Mouse (Mus musculus): ENCODE results near the gene Gpx1.
"Not testable (repeated sequence)": the region's sequence is repeated elsewhere in the genome, so short reads cannot be mapped to it uniquely, and the experiment has no call there.

Gene Gpx1

DNA sequence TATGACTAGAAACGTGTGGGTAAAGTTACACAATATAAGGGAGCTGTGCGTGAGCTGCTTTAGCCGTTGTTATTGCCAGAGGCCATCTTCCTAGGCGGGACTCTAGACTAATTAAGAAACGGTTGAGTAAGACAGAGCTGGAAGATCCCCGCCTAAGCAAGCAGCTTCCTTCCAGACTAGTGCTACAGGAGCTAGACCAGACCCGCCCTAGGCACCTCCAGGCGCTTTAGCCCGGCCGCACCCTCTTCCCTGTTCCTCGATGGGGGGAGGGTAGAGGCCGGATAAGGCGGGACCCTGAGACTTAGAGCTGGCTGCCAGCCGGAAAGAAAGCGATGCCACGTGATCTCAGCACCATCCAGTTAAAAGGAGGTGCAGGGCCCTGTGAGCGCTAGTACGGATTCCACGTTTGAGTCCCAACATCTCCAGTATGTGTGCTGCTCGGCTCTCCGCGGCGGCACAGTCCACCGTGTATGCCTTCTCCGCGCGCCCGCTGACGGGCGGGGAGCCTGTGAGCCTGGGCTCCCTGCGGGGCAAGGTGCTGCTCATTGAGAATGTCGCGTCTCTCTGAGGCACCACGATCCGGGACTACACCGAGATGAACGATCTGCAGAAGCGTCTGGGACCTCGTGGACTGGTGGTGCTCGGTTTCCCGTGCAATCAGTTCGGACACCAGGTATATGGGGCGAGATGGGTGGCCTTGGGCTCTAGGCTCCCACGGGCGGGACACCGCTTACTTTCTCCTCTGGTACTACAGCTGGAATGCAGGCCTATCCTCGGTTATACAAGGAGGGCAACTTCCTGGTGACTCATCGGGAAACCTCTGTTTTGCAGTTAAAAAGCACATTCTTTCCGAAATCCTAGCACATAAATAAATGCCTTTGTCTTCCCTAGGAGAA lies at the start of gene Gpx1:
TSS of gene Gpx1 (plus strand) at position 18 of the 896 bp plus-strand sequence.
- peak; percentile 88 for DNase-seq

DNA sequence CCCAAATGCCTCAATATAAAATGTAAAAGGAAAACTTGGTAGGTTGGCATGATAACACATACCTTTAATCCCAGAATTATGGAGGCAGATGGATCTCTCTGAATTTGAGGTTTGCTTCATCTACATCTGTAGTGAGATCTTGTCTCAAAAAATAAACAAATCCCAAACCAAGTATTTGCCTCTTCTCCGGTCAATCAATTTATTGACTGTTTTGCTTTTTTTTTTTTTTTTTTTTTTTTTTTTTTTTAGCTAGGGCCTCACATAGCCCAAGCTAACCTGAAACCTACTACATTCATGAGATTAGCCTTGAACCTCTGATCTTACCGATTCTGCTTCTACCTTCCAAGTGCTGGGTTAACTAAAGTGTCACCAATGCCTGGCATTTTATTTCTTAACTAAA lies 49.4 kb upstream of the Gpx1 start:
- DNase-seq, result no peak

DNA sequence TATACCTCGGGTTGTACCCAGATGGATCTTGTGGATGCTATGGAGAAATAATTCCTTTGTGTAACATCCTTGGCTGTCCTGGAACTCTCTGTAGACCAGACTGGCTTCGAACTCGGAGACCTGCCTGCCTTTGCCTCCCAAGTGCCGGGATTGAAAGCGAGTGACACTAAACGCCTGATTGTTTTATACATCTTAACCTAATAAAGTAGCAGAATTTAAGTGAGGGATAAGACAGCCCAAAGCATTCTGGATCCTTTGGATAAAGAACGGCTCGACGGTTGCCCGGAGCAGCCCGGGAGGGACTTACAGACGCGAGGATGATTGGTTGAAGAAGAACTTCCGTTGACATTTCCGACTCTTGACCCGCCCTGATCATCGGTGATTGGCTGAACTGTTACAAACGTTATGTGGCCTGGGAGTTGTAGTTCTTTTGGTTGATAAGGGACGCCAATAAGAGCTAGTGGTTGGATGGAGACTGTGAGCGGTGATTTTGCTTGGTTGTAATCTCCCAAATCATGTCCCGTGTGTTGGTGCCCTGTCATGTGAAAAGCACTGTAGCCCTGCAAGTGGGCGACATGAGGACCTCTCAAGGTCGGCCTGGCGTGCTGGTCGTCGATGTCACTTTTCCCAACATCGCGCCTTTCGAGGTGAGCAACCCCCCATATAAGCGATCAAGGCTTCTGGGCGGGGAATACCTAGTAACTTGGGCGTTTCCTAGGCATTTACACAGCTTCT lies 48.5 kb upstream of the Gpx1 start, which contains the start of gene Nicn1:
TSS of gene Nicn1 (plus strand) at position 414 of the 735 bp plus-strand sequence.
- DNase-seq, result peak; percentile 85

DNA sequence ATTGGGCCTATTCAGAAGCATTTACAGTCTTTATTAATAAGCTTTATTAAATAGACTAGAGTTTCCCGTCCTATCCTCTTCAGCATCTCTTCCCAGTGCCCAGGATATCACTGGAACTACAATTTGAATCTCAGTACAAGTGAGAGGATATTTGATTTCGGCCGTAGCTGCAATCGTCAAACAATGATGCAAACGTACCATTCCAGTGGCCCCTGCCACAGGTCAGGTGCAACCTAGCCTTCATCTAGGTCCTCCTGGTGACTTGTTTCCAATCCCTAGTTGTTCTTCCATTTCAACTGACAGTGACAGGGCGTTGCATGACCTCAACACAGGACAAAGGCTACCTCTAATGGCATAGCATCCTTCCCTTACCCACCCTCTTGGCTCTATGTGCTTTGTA lies 47.9 kb upstream of the Gpx1 start:
- DNase-seq, result no peak

DNA sequence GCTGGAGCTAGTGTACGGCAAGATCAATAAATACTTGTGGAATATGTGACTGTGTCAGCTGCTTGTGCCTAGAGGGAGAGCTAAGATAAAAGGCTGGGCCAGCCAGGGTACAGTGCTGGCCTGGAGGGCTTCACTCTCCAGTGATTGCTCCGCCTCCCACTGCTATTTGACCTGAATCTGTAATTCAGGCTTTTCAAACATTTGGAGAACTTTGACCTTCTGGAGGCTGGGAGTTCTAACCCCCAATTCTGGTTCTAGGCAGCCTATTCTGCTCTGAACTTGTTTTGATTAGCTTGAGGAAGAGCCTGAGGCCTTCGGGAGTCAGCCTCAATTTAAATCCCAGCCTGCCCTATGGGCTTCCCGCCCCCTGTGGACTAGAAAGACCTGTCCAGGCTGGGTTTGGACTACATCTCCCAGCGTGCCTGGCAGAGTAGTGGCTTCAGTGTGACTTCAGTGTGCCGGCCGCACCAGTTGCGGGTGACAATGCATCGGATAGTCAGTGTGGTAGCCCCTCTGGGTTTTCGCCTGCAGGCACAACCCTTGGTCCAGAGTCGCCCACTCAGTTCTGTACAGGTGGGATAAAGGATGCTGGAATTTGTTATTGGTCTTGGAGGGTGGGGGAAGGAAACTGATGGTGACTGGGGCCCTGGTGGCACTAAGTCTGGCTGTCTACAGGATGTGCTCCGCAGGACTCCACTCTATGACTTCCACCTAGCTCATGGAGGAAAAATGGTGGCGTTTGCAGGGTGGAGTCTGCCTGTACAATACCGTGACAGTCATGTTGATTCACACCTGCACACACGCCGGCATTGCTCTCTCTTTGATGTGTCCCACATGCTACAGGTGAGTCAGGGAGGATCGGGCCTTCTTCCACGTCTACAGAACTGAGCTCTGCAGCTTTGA lies 42.0 kb upstream of the Gpx1 start, which contains the start of gene Amt:
TSS of gene Amt (plus strand) at position 401 of the 903 bp plus-strand sequence.
- DNase-seq, result no peak

- no peak for DNase-seq
These were observed 36.9 kb upstream of the Gpx1 start for GRCm38 (mm10) chr9:108301853-108302252.

DNA sequence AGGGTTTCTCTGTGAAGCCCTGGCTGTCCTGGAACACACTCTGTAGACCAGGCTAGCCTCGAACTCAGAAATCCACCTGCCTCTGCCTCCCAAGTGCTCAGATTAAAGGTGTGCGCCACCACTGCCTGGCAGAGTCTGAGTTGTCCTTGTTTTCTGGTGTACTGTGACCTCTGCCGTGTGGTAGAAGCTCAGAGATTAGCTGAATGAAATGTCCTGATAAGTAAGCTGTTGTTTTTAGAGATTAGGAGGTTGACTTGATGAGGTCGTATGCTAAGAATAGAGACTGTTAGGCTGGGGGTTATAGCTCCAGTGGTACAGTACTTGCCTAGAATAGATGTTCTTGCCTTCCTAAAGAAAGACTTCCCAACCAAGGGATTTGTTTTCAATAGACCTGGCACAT lies 34.0 kb upstream of the Gpx1 start:
- no peak for DNase-seq

GRCm38 (mm10) chr9:108305170-108305569 lies 33.5 kb upstream of the Gpx1 start:
- DNase-seq, result peak; percentile 29

GRCm38 (mm10) chr9:108305629-108306520 lies 32.8 kb upstream of the Gpx1 start, which contains the start of the genes Rhoa and Tcta:
Rhoa (plus strand) TSS chr9:108306129.
Tcta (minus strand) TSS chr9:108306160.
- peak; percentile 97 for DNase-seq

- DNase-seq, result peak; percentile 91
These were observed 32.1 kb upstream of the Gpx1 start for GRCm38 (mm10) chr9:108306571-108306980.

DNA sequence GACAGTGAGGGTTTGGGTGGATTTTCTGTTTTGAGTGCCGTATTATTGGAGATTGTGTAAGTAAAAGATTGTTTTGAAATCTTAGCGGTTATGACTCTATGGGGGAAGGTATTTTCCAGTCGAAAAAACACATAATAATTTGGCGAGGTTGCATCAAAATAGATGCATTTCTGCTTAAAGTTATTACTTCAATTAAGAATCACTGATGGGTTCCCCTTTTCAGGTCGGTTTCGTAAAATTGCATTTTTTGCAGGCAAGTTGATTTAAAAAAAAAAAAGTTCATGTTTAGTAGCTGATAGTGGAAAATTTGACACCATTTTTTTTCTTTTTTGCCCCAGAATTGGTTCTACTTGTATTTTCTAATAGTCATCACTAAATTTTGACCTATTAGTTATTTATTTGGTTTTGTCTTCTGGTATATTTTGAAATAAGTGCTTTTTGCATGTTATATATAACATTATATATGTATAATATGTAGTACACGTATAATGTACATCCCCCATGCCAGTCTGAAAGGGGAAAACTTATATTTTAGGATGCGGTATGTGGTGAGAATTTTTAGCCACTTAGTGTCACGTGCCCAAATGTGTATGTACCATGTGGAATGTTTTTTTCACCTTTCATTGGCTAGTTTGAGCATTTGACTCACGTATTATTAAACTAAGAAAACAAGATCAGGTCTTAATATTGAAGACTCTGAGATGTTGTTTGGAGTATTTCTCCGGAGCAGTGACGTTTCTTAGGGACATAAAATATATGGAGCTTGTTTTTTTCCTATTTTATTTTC lies 31.5 kb upstream of the Gpx1 start:
- no peak for DNase-seq

DNA sequence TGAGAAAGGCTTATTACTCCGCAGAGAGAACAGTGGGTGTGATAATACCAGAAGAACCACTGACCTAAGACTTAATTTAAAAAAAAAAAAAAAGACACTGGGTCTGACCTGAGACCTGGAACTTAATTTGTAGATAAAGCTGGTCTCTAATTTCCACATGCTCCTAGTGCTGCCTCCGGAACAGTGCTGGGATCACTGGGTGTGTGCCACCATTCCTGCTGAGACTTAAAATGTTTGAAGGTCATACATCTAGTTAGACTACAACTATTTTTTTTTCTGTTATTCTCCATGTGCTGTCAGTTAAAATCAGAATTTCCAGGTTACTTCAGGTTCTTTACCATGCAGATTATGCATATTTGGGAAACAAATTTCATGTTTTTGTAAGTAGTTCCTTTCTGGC lies 30.6 kb upstream of the Gpx1 start:
- no peak for DNase-seq

- peak; percentile 36 for DNase-seq
These were observed 21.1 kb upstream of the Gpx1 start for GRCm38 (mm10) chr9:108317572-108317971.

- no peak for DNase-seq
These were observed 20.2 kb upstream of the Gpx1 start for GRCm38 (mm10) chr9:108318462-108318861.

DNA sequence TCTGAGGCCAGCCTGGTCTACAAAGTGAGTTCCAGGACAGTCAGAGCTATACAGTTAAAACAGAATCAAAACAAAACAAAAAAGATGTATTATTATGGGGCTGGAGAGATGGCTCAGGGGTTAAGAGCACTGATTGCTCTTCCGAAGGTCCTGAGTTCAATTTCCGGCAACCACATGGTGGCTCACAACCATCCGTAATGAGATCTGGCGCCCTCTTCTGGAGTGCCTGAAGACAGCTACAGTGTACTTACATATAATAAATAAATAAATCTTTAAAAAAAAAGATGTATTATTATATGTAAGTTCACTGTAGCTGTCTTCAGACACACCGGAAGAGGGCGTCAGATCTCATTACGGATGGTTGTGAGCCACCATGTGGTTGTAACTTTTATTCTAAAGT lies 16.6 kb upstream of the Gpx1 start:
- not testable (repeated sequence) for DNase-seq

DNA sequence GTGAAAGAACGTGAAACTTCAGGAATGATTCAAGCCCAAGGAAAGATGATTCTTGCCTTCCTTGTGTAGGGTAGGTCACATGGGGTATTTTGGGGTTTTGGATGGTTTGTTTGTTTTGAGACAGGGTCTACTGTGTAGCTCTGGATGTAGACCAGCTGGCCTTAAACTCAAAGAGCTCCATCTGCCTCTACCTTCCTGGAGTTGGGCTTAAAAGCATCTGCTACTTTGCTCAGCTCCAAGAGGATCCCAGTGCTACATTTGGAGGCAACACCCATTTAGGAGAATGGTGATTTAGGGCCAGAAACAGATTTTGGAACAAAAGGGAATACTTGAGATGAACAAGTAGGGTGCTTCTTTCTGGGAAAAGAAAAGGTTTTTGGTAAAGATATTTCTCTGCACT lies 13.9 kb upstream of the Gpx1 start:
- DNase-seq, result no peak

- no peak for DNase-seq
These were observed 12.9 kb upstream of the Gpx1 start for GRCm38 (mm10) chr9:108325811-108326210.

DNA sequence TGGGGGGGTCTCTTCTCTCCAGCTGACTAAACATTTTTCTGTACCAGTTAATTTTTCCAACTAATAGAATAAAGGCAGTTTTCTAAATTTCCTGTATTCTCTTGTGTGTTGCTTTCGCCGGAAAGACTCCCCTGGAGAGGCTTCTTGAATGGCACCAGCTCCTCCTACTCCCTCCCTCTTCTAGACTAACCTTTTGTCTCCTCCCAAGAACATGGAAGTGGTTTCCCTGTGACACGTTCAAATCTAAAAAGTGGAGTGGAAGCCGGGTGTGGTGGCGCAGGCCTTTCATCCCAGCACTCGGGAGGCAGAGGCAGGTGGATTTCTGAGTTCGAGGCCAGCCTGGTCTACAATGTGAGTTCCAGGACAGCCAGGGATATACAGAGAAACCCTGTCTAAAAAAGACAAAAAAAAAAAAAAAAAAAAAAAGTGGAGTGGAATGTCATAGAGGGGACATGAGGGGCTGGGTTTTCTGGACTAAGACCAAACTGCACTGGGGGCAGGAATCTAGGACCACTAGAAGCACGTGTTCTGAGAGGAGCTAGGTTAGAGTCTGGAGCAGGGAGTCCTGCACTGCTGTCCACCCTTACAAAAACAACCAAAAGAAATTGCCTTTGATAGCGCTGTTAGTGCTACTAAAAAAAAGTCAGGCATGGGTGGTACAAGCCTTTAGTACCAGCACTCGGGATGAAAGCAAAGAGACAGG lies 704 bp upstream of the Gpx1 start:
- DNase-seq, result no peak

GRCm38 (mm10) chr9:108338551-108338885 lies 185 bp upstream of the Gpx1 start:
- DNase-seq, result no peak

DNA sequence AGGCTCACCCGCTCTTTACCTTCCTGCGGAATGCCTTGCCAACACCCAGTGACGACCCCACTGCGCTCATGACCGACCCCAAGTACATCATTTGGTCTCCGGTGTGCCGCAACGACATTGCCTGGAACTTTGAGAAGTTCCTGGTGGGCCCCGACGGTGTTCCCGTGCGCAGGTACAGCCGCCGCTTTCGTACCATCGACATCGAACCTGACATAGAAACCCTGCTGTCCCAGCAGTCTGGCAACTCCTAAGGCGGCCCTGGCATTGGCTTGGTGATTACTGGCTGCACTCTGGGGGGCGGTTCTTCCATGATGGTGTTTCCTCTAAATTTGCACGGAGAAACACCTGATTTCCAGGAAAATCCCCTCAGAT lies 1.2 kb downstream of the Gpx1 start:
- peak; percentile 54 for DNase-seq
